Mouse (Mus musculus) intestine, embryonic 14.5 days (tissue): ENCODE data around the gene Kcnj10. TPM values are rescaled to one million over a fixed set of nuclear protein-coding genes. Genes with fewer than 3 reads are reported as not detected.

Experiments used
- ATAC-seq: fragments of 200-750 bp; cut with Nextera tagmentation; replicated peaks from 2 replicates; pipeline ENCODE4 v1.8.0; 2017; ENCODE audit warnings: low read depth, moderate number of reproducible peaks, moderate TSS enrichment, moderate library complexity; ENCODE audit not compliant: low FRiP score, low TSS enrichment
- DNase-seq: peaks from one replicate; pipeline ENCODE4 v3.0.0-alpha.2; 2018; ENCODE audit warnings: low spot score
- H3K27ac ChIP-seq: fragments of 300-500 bp; sonication (generic); 2 replicates; pipeline ENCODE4 v1.5.1; 2014; ENCODE audit warnings: low read depth, mild to moderate bottlenecking, control low read depth
- H3K27me3 ChIP-seq: fragments of 300-500 bp; sonication (generic); replicated peaks from 2 replicates; pipeline ENCODE4 v1.6.1; 2014; ENCODE audit warnings: low read length, control low read depth; ENCODE audit not compliant: control insufficient read depth, insufficient read depth
- H3K36me3 ChIP-seq: fragments of 300-500 bp; sonication (generic); 2 replicates; pipeline ENCODE4 v1.6.1; 2014; ENCODE audit warnings: low read length, control low read depth; ENCODE audit not compliant: control insufficient read depth, insufficient read depth
- H3K4me1 ChIP-seq: fragments of 300-500 bp; sonication (generic); replicated peaks from 2 replicates; pipeline ENCODE4 v1.6.1; 2014; ENCODE audit warnings: low read length, control low read depth, mixed read lengths; ENCODE audit not compliant: control insufficient read depth, insufficient read depth
- H3K4me2 ChIP-seq: fragments of 300-500 bp; sonication (generic); 2 replicates; pipeline ENCODE4 v1.6.1; 2014; ENCODE audit warnings: low read length
- H3K4me3 ChIP-seq: fragments of 300-500 bp; sonication (generic); 2 replicates; pipeline ENCODE4 v1.5.1; 2014; ENCODE audit warnings: low read depth, low read length, control low read depth, mixed read lengths
- H3K9ac ChIP-seq: fragments of 300-500 bp; sonication (generic); 2 replicates; pipeline ENCODE4 v1.6.1; 2014; ENCODE audit warnings: mild to moderate bottlenecking, low read length
- H3K9me3 ChIP-seq: fragments of 300-500 bp; sonication (generic); 2 replicates; pipeline ENCODE4 v1.6.1; 2016; ENCODE audit warnings: low read length, control low read depth; ENCODE audit not compliant: control insufficient read depth
- WGBS: fragments of 180-500 bp; shearing (Covaris S2); extraction: QIAGEN DNeasy Blood & Tissue Kit; methylation state at CpG from one replicate; pipeline ENCODE4 v1.1.7; 2014; 5-methylcytosine and 5-hydroxymethylcytosine counted together
- polyA plus RNA-seq: library from polyadenylated mRNA; unstranded; fragments of >200 nt; fragmentation: Nextera tagmentation; extraction: Ambion mirVana; gene quantifications from 2 replicates; pipeline ENCODE4 v1.2.1, GENCODE M21; 2014

Kcnj10 gene
- polyA plus RNA-seq, 1 experiment from 2014 or later, result 0.09 TPM

DNA sequence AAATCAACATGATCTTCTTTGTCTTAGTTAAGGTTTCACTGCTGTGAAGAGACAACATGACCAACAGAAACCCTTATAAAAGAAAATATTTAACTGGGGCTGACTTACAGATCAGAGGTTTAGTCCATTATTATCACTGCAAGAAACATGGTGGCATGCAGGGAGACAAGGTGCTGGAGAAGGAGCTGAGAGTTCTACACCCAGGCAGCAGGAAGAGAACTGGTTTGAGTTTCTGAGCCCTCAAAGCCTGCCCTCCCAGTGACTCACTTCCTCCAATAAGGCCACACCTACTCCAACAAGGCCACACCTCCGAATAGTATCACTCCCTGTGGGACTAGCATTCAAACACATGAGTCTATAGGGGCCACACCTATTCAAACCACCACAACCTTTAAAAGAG is 49.8 kb downstream of the Kcnj10 start:
- no peak overlapping the region for H3K4me3 ChIP-seq
- DNase-seq (no peak), ATAC-seq (no peak)
- no peaks in the 10 kb centered on the region for H3K36me3 ChIP-seq
- no peaks in the 10 kb centered on the region for H3K9me3 ChIP-seq
- no peak overlapping the region for H3K9ac ChIP-seq
- no peak overlapping the region for H3K27ac ChIP-seq
- 0 out of 2 replicates have a peak, but pooled peaks cover 7% of the 10 kb centered on the region for H3K27me3 ChIP-seq
- 70% methylated on average over 1 of the region's 1 CpGs for WGBS
- peaks cover 10% of the 10 kb centered on the region for H3K4me1 ChIP-seq
- H3K4me2 ChIP-seq, result no peak overlapping the region

DNA sequence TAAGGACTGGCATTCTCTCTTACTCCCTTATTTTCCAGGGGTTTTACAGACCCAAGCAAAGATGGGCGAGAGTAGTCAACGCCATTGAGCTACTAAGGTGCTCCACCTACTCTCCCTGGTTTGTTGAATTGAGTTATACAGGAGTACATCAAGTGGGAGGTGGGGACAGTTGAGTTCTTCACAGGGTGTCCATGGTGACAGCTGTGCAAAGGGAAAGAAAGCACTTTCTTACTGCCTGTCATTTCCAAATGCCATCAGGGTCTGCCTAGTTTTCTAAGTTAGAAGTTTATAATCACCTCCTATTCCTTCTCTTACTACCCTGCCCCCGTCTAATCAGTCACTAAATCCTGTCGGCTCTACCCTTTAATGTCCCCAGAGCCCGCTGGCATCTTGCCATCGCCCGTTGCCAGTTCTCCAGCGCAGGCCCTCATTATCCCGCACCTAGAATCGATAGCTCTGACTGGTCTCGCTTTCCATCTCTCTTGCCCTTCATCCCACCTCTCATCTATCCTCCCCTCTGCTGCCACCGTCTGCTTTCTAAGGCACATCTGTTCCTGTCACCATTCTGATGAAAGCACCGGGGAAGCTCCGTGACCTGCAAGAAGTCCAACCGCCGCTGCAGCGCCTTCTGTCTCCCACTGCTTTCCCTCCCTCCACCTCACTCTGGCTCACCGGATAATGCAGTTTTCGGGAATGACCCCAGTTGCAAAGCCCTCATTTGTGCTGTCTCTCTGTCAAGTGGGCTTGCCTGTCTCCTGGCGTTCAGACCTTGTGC is 51.0 kb downstream of the Kcnj10 start:
- Histone ChIP-seq H3K27me3 (0 out of 2 replicates have a peak, but pooled peaks cover 7% of the 10 kb centered on the region), H3K36me3 (no peaks in the 10 kb centered on the region), H3K4me1 (peaks cover 10% of the 10 kb centered on the region), H3K4me3 (no peak overlapping the region), H3K4me2 (peak overlapping the region; percentile 29), H3K9ac (no peak overlapping the region), H3K9me3 (no peaks in the 10 kb centered on the region), H3K27ac (no peak overlapping the region)
- 22% methylated on average over 20 of the region's 20 CpGs for WGBS
- DNase-seq (no peak), ATAC-seq (no peak; the same call in 1 of the 2 replicates)

DNA sequence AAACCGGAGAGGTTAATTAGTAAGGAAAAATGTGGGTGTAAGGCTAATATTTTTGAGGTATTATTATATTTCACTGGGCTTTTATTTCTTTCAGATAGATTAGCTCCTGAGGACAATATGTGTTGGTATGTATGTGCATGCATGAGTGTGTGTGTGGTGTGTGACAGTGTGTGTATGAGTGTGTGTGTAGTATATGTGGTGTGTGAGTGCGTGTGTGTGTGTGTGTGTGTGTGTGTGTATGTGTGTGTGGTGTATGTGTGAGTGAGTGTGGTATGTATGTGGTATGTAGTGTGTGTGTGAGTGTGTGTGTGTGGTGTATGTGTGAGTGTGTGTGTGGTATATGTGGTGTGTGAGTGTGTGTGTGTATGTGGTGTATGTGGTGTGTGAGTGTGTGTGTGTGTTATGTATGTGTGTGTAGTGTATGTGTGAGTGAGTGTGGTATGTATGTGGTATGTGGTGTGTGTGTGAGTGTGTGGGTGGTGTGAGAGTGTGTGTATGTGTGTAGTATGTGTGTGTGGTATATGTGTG is 51.7 kb downstream of the Kcnj10 start:
- ATAC-seq (no peak), DNase-seq (no peak)
- Histone ChIP-seq H3K4me1 (peaks cover 10% of the 10 kb centered on the region), H3K9me3 (no peaks in the 10 kb centered on the region), H3K36me3 (no peaks in the 10 kb centered on the region), H3K4me2 (no peak overlapping the region), H3K27me3 (0 out of 2 replicates have a peak, but pooled peaks cover 7% of the 10 kb centered on the region), H3K9ac (no peak overlapping the region), H3K27ac (no peak overlapping the region), H3K4me3 (no peak overlapping the region)
- 83% methylated on average over 2 of the region's 2 CpGs for WGBS

DNA sequence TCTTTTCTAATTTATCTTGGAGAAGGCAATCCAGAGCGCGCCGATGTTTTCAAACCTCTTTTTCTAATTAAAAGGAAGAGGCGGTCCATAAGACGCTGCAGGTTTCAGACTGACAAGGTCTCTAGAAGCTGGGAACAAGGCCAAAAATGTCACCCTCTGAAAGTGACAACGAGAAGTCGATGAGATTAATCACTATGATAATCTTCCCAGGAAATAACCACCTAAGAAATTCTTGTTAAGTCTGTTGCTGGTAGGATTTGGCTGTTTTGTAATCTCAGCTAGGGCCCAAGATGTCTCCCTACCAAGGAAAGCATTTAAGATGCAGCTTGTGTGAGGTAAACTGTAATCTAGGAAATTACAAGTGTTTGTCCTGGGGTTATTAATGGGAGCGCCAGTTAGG is 52.7 kb downstream of the Kcnj10 start:
- Histone ChIP-seq H3K4me3 (no peak overlapping the region), H3K36me3 (no peaks in the 10 kb centered on the region), H3K9ac (no peak overlapping the region), H3K4me1 (peaks cover 10% of the 10 kb centered on the region), H3K27me3 (0 out of 2 replicates have a peak, but pooled peaks cover 7% of the 10 kb centered on the region), H3K9me3 (no peaks in the 10 kb centered on the region), H3K4me2 (no peak overlapping the region), H3K27ac (no peak overlapping the region)
- 62% methylated on average over 8 of the region's 8 CpGs for WGBS
- ATAC-seq (no peak), DNase-seq (no peak)

DNA sequence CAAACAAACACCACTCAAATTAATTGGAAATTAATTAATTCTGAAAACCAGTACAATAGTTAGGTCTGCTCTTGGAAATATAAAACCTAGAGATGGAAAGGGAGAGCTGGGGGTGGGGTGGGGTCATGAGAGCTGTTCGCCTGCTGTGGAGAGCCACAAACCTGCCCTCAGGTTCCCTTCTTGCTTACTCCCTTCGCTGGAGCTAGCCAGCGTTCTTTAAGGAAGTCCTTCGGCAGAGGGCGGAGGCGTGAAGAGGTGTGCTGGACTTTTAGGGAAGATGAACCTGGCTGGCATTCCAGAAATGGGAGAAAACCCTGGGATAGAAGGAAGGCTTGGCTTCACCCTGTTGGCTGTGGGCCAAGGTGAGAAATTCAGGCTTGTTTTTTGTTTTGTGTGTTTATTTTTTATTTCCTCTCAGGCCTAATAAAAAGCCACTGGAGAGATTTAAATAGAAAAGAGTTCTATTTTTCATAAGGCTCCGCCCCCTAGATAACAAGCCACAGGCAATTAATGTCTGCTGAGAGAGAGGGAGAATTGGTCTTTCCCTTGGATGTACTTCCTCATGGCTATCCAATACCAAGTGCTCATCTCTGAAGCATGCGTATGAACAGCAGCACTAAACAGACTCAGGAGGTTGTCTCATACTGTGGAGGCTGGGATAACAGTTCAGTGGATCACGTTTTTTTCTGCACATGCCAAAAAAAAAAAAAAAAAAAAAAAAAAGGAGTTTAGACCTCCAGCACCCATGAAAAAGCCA is 56.2 kb downstream of the Kcnj10 start:
- 56% methylated on average over 9 of the region's 9 CpGs for WGBS
- Histone ChIP-seq H3K9me3 (no peaks in the 10 kb centered on the region), H3K4me3 (no peak overlapping the region), H3K27me3 (0 out of 2 replicates have a peak, but pooled peaks cover 4% of the 10 kb centered on the region), H3K36me3 (no peaks in the 10 kb centered on the region), H3K27ac (no peak overlapping the region), H3K9ac (no peak overlapping the region), H3K4me2 (no peak overlapping the region), H3K4me1 (peaks cover 5% of the 10 kb centered on the region; the same call in 1 of the 2 replicates)
- no peak for DNase-seq
- ATAC-seq, result no peak

DNA sequence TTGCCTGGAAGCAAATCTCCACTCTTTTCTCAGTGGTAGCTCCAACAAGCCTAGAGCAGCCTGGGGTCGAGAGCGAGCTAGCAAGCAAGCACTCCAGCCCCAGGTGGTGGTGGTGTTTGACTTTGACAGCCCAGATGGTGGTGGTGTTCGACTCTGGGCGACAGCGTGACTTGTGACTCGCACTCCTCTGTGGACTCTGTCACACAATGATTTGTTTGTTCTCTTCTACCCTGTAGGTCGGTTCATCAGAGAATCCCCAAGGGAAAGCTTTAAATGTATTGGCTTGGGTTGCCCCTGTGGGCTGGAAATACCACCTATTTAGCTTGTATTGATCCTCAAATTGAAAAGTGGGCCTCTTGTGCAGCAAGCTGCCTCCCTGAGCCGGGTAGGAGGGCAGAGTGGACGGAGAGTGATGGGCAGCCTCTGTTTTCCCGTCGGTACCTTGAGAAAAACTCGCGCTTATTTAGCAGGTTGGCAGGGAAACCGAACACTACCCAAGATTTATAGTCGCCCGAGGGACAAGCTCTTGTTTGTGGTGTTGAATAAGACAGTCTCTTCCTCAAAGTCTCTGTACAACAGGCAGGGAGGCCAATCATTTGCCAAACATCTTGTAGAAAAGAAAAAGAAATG is 65.2 kb downstream of the Kcnj10 start:
- H3K27ac ChIP-seq, result no peak overlapping the region
- H3K9ac ChIP-seq, result no peak overlapping the region
- DNase-seq, result no peak
- H3K4me2 ChIP-seq, result no peak overlapping the region
- H3K9me3 ChIP-seq, result no peaks in the 10 kb centered on the region
- H3K36me3 ChIP-seq, result no peaks in the 10 kb centered on the region
- H3K27me3 ChIP-seq, result 0 out of 2 replicates have a peak, but pooled peaks cover 2% of the 10 kb centered on the region
- H3K4me1 ChIP-seq, result no peaks in the 10 kb centered on the region
- no peak for ATAC-seq
- no peak overlapping the region for H3K4me3 ChIP-seq
- WGBS, result 35% methylated on average over 16 of the region's 16 CpGs

DNA sequence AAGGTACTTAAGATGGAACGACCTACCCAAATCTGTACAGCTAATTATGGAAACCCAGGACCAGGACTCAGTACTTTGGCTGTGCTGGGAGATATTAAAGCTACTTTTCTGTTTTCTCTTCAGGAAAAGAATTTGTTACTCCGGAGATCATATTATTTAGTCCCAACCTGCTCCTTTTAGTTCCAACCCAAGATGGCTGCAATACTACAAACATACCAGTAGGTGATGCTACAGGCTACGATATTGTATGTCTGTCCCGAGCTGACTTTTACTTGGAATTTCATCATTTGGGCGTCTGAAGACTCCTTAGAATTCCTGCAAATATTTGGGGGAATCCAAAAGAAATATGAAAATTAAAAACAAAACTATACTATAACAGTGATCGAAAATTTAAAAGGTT is 68.0 kb downstream of the Kcnj10 start:
- 7% methylated on average over 6 of the region's 6 CpGs for WGBS
- DNase-seq, result no peak
- Histone ChIP-seq H3K4me3 (no peak overlapping the region), H3K36me3 (no peaks in the 10 kb centered on the region), H3K27ac (no peak overlapping the region), H3K9me3 (no peaks in the 10 kb centered on the region), H3K4me1 (no peaks in the 10 kb centered on the region), H3K4me2 (no peak overlapping the region), H3K27me3 (0 out of 2 replicates have a peak, but pooled peaks cover 2% of the 10 kb centered on the region), H3K9ac (no peak overlapping the region)
- no peak; the same call in 1 of the 2 replicates for ATAC-seq

DNA sequence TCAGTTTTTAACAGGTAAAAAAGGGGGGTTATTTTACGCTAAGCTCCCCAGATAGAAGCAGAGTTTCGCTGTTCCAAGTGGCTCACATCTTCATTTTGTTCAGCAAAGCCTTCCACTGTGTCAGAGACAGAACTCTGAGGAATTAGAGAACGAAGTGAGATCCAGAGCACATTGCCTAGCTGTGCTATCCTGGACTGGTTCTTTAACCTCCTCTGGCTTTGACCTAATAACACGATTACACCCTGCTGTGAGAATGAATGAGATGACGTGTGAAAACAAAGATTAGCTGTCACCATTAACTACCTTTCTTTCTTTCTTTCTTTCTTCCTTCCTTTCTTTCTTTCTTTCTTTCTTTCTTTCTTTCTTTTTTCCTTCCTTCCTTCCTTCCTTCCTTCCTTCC is 68.4 kb downstream of the Kcnj10 start:
- Histone ChIP-seq H3K27ac (no peak overlapping the region), H3K27me3 (0 out of 2 replicates have a peak, but pooled peaks cover 2% of the 10 kb centered on the region), H3K9me3 (no peaks in the 10 kb centered on the region), H3K4me3 (no peak overlapping the region), H3K9ac (no peak overlapping the region), H3K4me1 (no peaks in the 10 kb centered on the region), H3K4me2 (no peak overlapping the region), H3K36me3 (no peaks in the 10 kb centered on the region)
- WGBS, result 10% methylated on average over 5 of the region's 5 CpGs
- DNase-seq, result no peak
- no peak for ATAC-seq
